Mouse (Mus musculus) ES-Bruce4 (cell line): Measurements from ENCODE around the gene Car15. TPM values are rescaled to one million over a fixed set of nuclear protein-coding genes. Genes with fewer than 3 reads are reported as not detected.

Experiments used
- H3K27ac ChIP-seq: 2 replicates; pipeline ENCODE4 v1.5.1; 2012; ENCODE audit warnings: low read length, inconsistent platforms; ENCODE audit not compliant: insufficient read depth
- H3K27me3 ChIP-seq: 2 replicates; pipeline ENCODE4 v1.6.1; 2012; ENCODE audit warnings: mild to moderate bottlenecking, low read length, inconsistent platforms; ENCODE audit not compliant: control insufficient read depth, poor library complexity, insufficient read depth, severe bottlenecking
- H3K36me3 ChIP-seq: 2 replicates; pipeline ENCODE4 v1.6.1; 2012; ENCODE audit warnings: inconsistent platforms, mild to moderate bottlenecking, low read length, moderate library complexity; ENCODE audit not compliant: control insufficient read depth, poor library complexity, insufficient read depth, severe bottlenecking
- H3K4me1 ChIP-seq: one replicate; pipeline ENCODE4 v1.8.1; 2011; ENCODE audit warnings: low read length; ENCODE audit not compliant: control insufficient read depth, insufficient read depth
- H3K4me3 ChIP-seq: 2 replicates; pipeline ENCODE4 v1.5.1; 2011; ENCODE audit warnings: low read depth, mild to moderate bottlenecking, low read length
- H3K9ac ChIP-seq: 2 replicates; pipeline ENCODE4 v1.6.1; 2012; ENCODE audit warnings: low read depth, mild to moderate bottlenecking, inconsistent platforms; ENCODE audit not compliant: poor library complexity, severe bottlenecking
- H3K9me3 ChIP-seq: replicated peaks from 2 replicates; pipeline ENCODE4 v1.6.1; 2012; ENCODE audit warnings: mild to moderate bottlenecking, low read length, inconsistent platforms; ENCODE audit not compliant: control insufficient read depth, poor library complexity, insufficient read depth, severe bottlenecking
- CTCF ChIP-seq: IDR thresholded peaks from one replicate; pipeline ENCODE4 v1.8.1; 2011; ENCODE audit warnings: low read depth, low read length
- EP300 ChIP-seq: IDR thresholded peaks from 2 replicates; pipeline ENCODE4 v1.6.1; 2011; ENCODE audit warnings: low read depth, low read length; ENCODE audit not compliant: insufficient read depth
- POLR2A ChIP-seq: IDR thresholded peaks from one replicate; pipeline ENCODE4 v1.8.1; 2011; ENCODE audit warnings: low read length; ENCODE audit not compliant: insufficient read depth
- polyA plus RNA-seq: library from polyadenylated mRNA; stranded (reverse); fragments of >200 nt; gene quantifications from 2 replicates; pipeline ENCODE4 v1.2.4, GENCODE M21; 2011; ENCODE audit warnings: low read depth; ENCODE audit not compliant: missing spikeins, insufficient read depth, insufficient read length

Car15 gene
- polyA plus RNA-seq, 1 experiment = not detected

GRCm38 (mm10) chr16:17802839-17803674, 35.1 kb downstream of the Car15 start:
- Histone ChIP-seq H3K9me3 (no peaks in the 10 kb centered on the region), H3K4me1 (peaks cover 6% of the 10 kb centered on the region), H3K27ac (no peak overlapping the region), H3K4me3 (peak overlapping the region; percentile 32), H3K9ac (no peak overlapping the region; the same call in 1 of the 2 replicates), H3K36me3 (no peaks in the 10 kb centered on the region), H3K27me3 (peaks cover 15% of the 10 kb centered on the region)
- TF ChIP-seq POLR2A = no peak
- no peak for TF ChIP-seq CTCF
- TF ChIP-seq EP300 = no peak

- no peaks in the 10 kb centered on the region for H3K9me3 ChIP-seq
- peaks cover 16% of the 10 kb centered on the region for H3K27me3 ChIP-seq
- no peak overlapping the region for H3K27ac ChIP-seq
- no peaks in the 10 kb centered on the region for H3K36me3 ChIP-seq
- peaks cover 6% of the 10 kb centered on the region for H3K4me1 ChIP-seq
- no peak overlapping the region for H3K9ac ChIP-seq
- TF ChIP-seq POLR2A (no peak), CTCF (no peak), EP300 (no peak)
- H3K4me3 ChIP-seq = peak overlapping the region; percentile 32
Observed at GRCm38 (mm10) chr16:17802456-17802838, 35.7 kb downstream of the Car15 start.

- Histone ChIP-seq H3K4me3 (no peak overlapping the region), H3K9me3 (no peaks in the 10 kb centered on the region), H3K27me3 (peaks cover 16% of the 10 kb centered on the region), H3K9ac (no peak overlapping the region), H3K36me3 (no peaks in the 10 kb centered on the region), H3K27ac (no peak overlapping the region), H3K4me1 (peaks cover 6% of the 10 kb centered on the region)
- TF ChIP-seq POLR2A (no peak), EP300 (no peak), CTCF (no peak)
Observed at GRCm38 (mm10) chr16:17801777-17802455, 36.2 kb downstream of the Car15 start.

GRCm38 (mm10) chr16:17799584-17799983, 38.6 kb downstream of the Car15 start:
- H3K4me3 ChIP-seq = no peak overlapping the region
- peaks cover 3% of the 10 kb centered on the region for H3K4me1 ChIP-seq
- H3K27ac ChIP-seq = no peak overlapping the region
- H3K9me3 ChIP-seq = no peaks in the 10 kb centered on the region
- H3K36me3 ChIP-seq = no peaks in the 10 kb centered on the region
- no peak overlapping the region for H3K9ac ChIP-seq
- peaks cover 20% of the 10 kb centered on the region for H3K27me3 ChIP-seq
- no peak for TF ChIP-seq POLR2A
- no peak for TF ChIP-seq CTCF
- TF ChIP-seq EP300 = no peak

- peaks cover 20% of the 10 kb centered on the region for H3K27me3 ChIP-seq
- H3K4me3 ChIP-seq = peak overlapping the region; percentile 38
- TF ChIP-seq CTCF (no peak), EP300 (no peak), POLR2A (no peak)
- peaks cover 2% of the 10 kb centered on the region for H3K4me1 ChIP-seq
- no peak overlapping the region for H3K27ac ChIP-seq
- no peaks in the 10 kb centered on the region for H3K9me3 ChIP-seq
- H3K36me3 ChIP-seq = no peaks in the 10 kb centered on the region
- H3K9ac ChIP-seq = no peak overlapping the region
Observed at GRCm38 (mm10) chr16:17798321-17799180, 39.6 kb downstream of the Car15 start.
